17 mouse cellular contexts compared by ENCODE assay signal in the genomic region with DNA sequence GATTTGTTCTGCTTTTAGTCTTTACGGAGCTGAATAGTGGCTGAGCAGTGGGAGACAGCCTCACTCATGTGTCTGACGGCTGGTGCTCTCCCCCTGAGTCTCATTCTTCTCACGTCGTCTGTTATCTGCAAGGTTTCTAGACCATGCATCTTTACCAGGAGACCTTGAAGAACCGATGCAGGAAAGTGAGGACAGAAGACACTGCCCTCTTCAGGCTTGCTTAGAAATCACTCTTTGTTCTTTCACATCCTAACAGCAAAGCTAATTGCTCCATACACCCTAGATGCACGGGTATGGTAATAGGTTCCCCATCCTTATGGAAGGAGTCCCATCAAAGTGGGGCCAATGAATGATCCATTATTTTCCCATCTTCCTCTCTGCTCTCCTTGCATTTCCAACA.
DNase-seq lines count a peak whose midpoint lies in the region; ATAC-seq and TF ChIP-seq lines count a peak whose summit lies in the region.
"Had no signal": no experiment of that assay in that cellular context is flagged by ENCODE, and none has a peak within 500 bp of the region (broad histone marks: within the 10 kb centered on the region; RNA-seq: fewer than 3 reads in every experiment).

No protein-coding gene starts in this region.

- no peak overlapping the region for H3K9ac ChIP-seq in forebrain, postnatal 0 days
- no peak overlapping the region for H3K9ac ChIP-seq in forebrain, embryonic 16.5 days (replicated peaks; ENCODE audit: low read depth, low read length)
- H3K9ac ChIP-seq in hindbrain, embryonic 16.5 days (ENCODE audit: low read depth, low read length) = no peak overlapping the region
- H3K9ac ChIP-seq: heart, embryonic 12.5 days; hindbrain, embryonic 15.5 days had no signal

- H3K27ac ChIP-seq in forebrain, postnatal 0 days (ENCODE audit: low read depth, low read length) = no peak overlapping the region
- no peak overlapping the region for H3K27ac ChIP-seq in forebrain, embryonic 16.5 days (ENCODE audit: low read length)
- H3K27ac ChIP-seq in hindbrain, embryonic 16.5 days (ENCODE audit: low read depth, low read length) = no peak overlapping the region
- H3K27ac ChIP-seq: embryonic facial prominence, embryonic 10.5 days; forebrain, embryonic 10.5 days; hindbrain, embryonic 15.5 days had no signal

- H3K36me3 ChIP-seq in forebrain, postnatal 0 days (ENCODE audit: insufficient read depth) = no peaks in the 10 kb centered on the region
- no peaks in the 10 kb centered on the region for H3K36me3 ChIP-seq in forebrain, embryonic 16.5 days (ENCODE audit: control insufficient read depth, insufficient read depth)
- H3K36me3 ChIP-seq in hindbrain, embryonic 16.5 days (ENCODE audit: control insufficient read depth, insufficient read depth, low read length) = no peaks in the 10 kb centered on the region
- H3K36me3 ChIP-seq: embryonic facial prominence, embryonic 10.5 days; forebrain, embryonic 10.5 days; heart, embryonic 12.5 days; hindbrain, embryonic 15.5 days had no signal

- no peak overlapping the region for H3K4me3 ChIP-seq in forebrain, postnatal 0 days (ENCODE audit: low read depth, low read length)
- H3K4me3 ChIP-seq in forebrain, embryonic 16.5 days (replicated peaks; ENCODE audit: low read length) = no peak overlapping the region
- H3K4me3 ChIP-seq in lung, adult 2 months (replicated peaks; ENCODE audit: extremely low read depth, low read depth, low read length) = no peak overlapping the region
- H3K4me3 ChIP-seq in hindbrain, embryonic 16.5 days (ENCODE audit: low read length) = no peak overlapping the region
- H3K4me3 ChIP-seq: embryonic facial prominence, embryonic 10.5 days; forebrain, embryonic 10.5 days; heart, embryonic 12.5 days; hindbrain, embryonic 15.5 days had no signal

- peaks cover 8% of the 10 kb centered on the region for H3K4me1 ChIP-seq in forebrain, postnatal 0 days (ENCODE audit: insufficient read depth)
- H3K4me1 ChIP-seq in forebrain, embryonic 16.5 days (replicated peaks; ENCODE audit: control insufficient read depth, insufficient read depth, low read length) = peaks cover 15% of the 10 kb centered on the region
- no peaks in the 10 kb centered on the region for H3K4me1 ChIP-seq in lung, adult 2 months (ENCODE audit: control insufficient read depth, insufficient read depth, low read length)
- H3K4me1 ChIP-seq in hindbrain, embryonic 16.5 days (ENCODE audit: control insufficient read depth, insufficient read depth, low read depth, low read length) = peaks cover 9% of the 10 kb centered on the region

- H3K9me3 ChIP-seq in forebrain, postnatal 0 days (ENCODE audit: low read length) = no peaks in the 10 kb centered on the region
- H3K9me3 ChIP-seq in forebrain, embryonic 16.5 days (ENCODE audit: control insufficient read depth, low read length) = no peaks in the 10 kb centered on the region
- no peaks in the 10 kb centered on the region for H3K9me3 ChIP-seq in hindbrain, embryonic 16.5 days (ENCODE audit: control insufficient read depth, low read length)
- H3K9me3 ChIP-seq: embryonic facial prominence, embryonic 10.5 days; heart, embryonic 12.5 days; hindbrain, embryonic 15.5 days had no signal

- no peak for ATAC-seq in forebrain, postnatal 0 days
- ATAC-seq in forebrain, embryonic 16.5 days = no peak
- ATAC-seq in hindbrain, embryonic 16.5 days = no peak

- TF ChIP-seq CTCF in forebrain, postnatal 0 days (IDR thresholded peaks at IDR 0.05; ENCODE audit: low read depth) = peak; percentile 65
- TF ChIP-seq CTCF in lung, adult 2 months (IDR thresholded peaks at IDR 0.05; ENCODE audit: insufficient read depth, low read length) = 0 out of 2 replicates have a peak, but pooled peaks have one; percentile 1

- H3K4me2 ChIP-seq in forebrain, postnatal 0 days (ENCODE audit: low read depth) = no peak overlapping the region
- no peak overlapping the region for H3K4me2 ChIP-seq in forebrain, embryonic 16.5 days (ENCODE audit: low read length)
- H3K4me2 ChIP-seq in hindbrain, embryonic 16.5 days (ENCODE audit: low read length) = no peak overlapping the region
- H3K4me2 ChIP-seq: heart, embryonic 12.5 days; hindbrain, embryonic 15.5 days had no signal

- TF ChIP-seq POLR2A in lung, adult 2 months (IDR thresholded peaks at IDR 0.05; ENCODE audit: borderline replicate concordance, extremely low read depth, low read depth, low read length) = no peak

- DNase-seq in forebrain, postnatal 0 days = peak; percentile 46
- no peak for DNase-seq in lung, adult 2 months
- DNase-seq in lung, adult 18-20 months = no peak
- DNase-seq in ES-CJ7 (ENCODE audit: low read depth, low spot score) = peak; percentile 66
- DNase-seq in induced T-regulatory cell, adult 2 months (ENCODE audit: low read depth) = peak; percentile 51
- DNase-seq in frontal cortex, postnatal 36 days (ENCODE audit: low spot score in 2 of 2) = no peak
- DNase-seq: adrenal gland, postnatal 36 days; B cell, adult 2 months; cerebellum, adult 11-12 months; gastrocnemius, postnatal 14 days; kidney, postnatal 36 days had no signal

- no peaks in the 10 kb centered on the region for H3K27me3 ChIP-seq in forebrain, postnatal 0 days (ENCODE audit: insufficient read depth, low read length)
- H3K27me3 ChIP-seq in forebrain, embryonic 16.5 days (replicated peaks; ENCODE audit: control insufficient read depth, insufficient read depth, low read length) = 0 out of 2 replicates have a peak, but pooled peaks cover 2% of the 10 kb centered on the region
- H3K27me3 ChIP-seq in hindbrain, embryonic 16.5 days (replicated peaks; ENCODE audit: control insufficient read depth, insufficient read depth, low read length) = no peaks in the 10 kb centered on the region
- H3K27me3 ChIP-seq: heart, embryonic 12.5 days; hindbrain, embryonic 15.5 days had no signal

- WGBS in forebrain, postnatal 0 days = 47% methylated on average over 6 of the region's 6 CpGs
- 48% methylated on average over 6 of the region's 6 CpGs for WGBS in forebrain, embryonic 16.5 days
- WGBS in lung, adult 2 months = 46% methylated on average over 6 of the region's 6 CpGs
- 38% methylated on average over 6 of the region's 6 CpGs for WGBS in hindbrain, embryonic 16.5 days

Comparison
In these comparisons a context has a peak if more than half of its experiments do, and no peak if none do; other contexts are left out.
1. DNase-seq: peak in forebrain, postnatal 0 days (single experiment), ES-CJ7 (single experiment) and induced T-regulatory cell, adult 2 months (single experiment); none in lung, adult 2 months (single experiment), lung, adult 18-20 months (0 of 2) and frontal cortex, postnatal 36 days (0 of 2).